Mouse (Mus musculus) midbrain, embryonic 16.5 days (tissue): Measurements from ENCODE around the gene Cops9. TPM values are rescaled to one million over a fixed set of nuclear protein-coding genes. Genes with fewer than 3 reads are reported as not detected.
A peak's percentile ranks its signal among the peaks of the same experiment; 100 is the strongest.

Source experiments
- ATAC-seq: fragments of 200-750 bp; cut with Nextera tagmentation; 2 replicates; pipeline ENCODE4 v1.8.0; 2017; ENCODE audit warnings: moderate TSS enrichment
- H3K27ac ChIP-seq: fragments of 300-500 bp; sonication (generic); 2 replicates; pipeline ENCODE4 v1.5.1; 2014; ENCODE audit warnings: mild to moderate bottlenecking, low read length, mixed read lengths
- H3K27me3 ChIP-seq: fragments of 300-500 bp; sonication (generic); 2 replicates; pipeline ENCODE4 v1.6.1; 2014; ENCODE audit warnings: low read depth, low read length, mixed read lengths; ENCODE audit not compliant: control insufficient read depth, insufficient read depth
- H3K36me3 ChIP-seq: fragments of 300-500 bp; sonication (generic); 2 replicates; pipeline ENCODE4 v1.6.1; 2014; ENCODE audit warnings: mild to moderate bottlenecking, low read length, moderate library complexity, mixed read lengths; ENCODE audit not compliant: control insufficient read depth, insufficient read depth
- H3K4me1 ChIP-seq: fragments of 300-500 bp; sonication (generic); 2 replicates; pipeline ENCODE4 v1.6.1; 2014; ENCODE audit warnings: mild to moderate bottlenecking, low read length, mixed read lengths; ENCODE audit not compliant: control insufficient read depth, insufficient read depth
- H3K4me2 ChIP-seq: fragments of 300-500 bp; sonication (generic); 2 replicates; pipeline ENCODE4 v1.6.1; 2014; ENCODE audit warnings: mild to moderate bottlenecking, low read length, mixed read lengths
- H3K4me3 ChIP-seq: fragments of 300-500 bp; sonication (generic); 2 replicates; pipeline ENCODE4 v1.5.1; 2014; ENCODE audit warnings: low read depth, mild to moderate bottlenecking, low read length, moderate library complexity, mixed read lengths
- H3K9ac ChIP-seq: fragments of 300-500 bp; sonication (generic); 2 replicates; pipeline ENCODE4 v1.6.1; 2014; ENCODE audit warnings: low read depth, low read length, mixed read lengths
- H3K9me3 ChIP-seq: fragments of 300-500 bp; sonication (generic); replicated peaks from 2 replicates; pipeline ENCODE4 v1.6.1; 2014; ENCODE audit warnings: mild to moderate bottlenecking, low read length, mixed read lengths; ENCODE audit not compliant: control insufficient read depth, poor library complexity, severe bottlenecking
- WGBS: fragments of 180-500 bp; shearing (Covaris S2); extraction: QIAGEN DNeasy Blood & Tissue Kit; methylation state at CpG from one replicate; pipeline ENCODE4 v1.1.7; 2014; 5-methylcytosine and 5-hydroxymethylcytosine counted together
- polyA plus RNA-seq: library from polyadenylated mRNA; unstranded; fragments of >200 nt; fragmentation: Nextera tagmentation; extraction: Ambion mirVana; gene quantifications from 2 replicates; pipeline ENCODE4 v1.2.1, GENCODE M21; 2015

Cops9 gene
- polyA plus RNA-seq, 1 experiment from 2014 or later, result 521 TPM

- H3K27ac ChIP-seq, result no peak within 1 kb of the TSS
- no peak within 1 kb of the TSS for H3K4me2 ChIP-seq
Measured at GRCm38 (mm10) chr1:92648673-92649072, 6.9 kb upstream of the Cops9 start, which contains the start of gene Otos. TSS of gene Otos (minus strand) at chr1:92648841.

DNA sequence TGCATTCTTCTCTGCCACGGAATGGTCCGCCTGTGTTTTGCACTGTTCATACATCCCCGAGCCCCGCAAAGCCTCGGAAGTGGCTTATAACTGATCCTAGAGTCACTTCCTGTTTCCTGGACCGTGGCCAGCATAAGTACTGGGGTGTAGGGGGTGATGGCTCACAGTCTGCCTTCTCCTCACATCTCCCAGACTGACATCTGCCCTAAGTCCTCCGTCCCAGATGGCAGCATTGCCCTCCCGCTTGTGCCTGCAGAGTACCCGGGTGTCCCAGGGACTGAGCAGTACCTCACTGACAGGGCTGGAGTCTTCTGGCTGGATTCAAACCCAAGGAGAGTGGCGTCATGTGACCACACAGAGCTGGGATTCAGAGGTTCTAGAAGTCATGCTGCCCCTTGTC, 6.4 kb upstream of the Cops9 start:
- 49% methylated on average over 10 of the region's 10 CpGs for WGBS
- ATAC-seq, result no peak
- Histone ChIP-seq H3K27ac (no peak overlapping the region), H3K9ac (no peak overlapping the region), H3K4me2 (no peak overlapping the region), H3K9me3 (no peaks in the 10 kb centered on the region), H3K36me3 (no peaks in the 10 kb centered on the region), H3K27me3 (no peaks in the 10 kb centered on the region), H3K4me3 (no peak overlapping the region), H3K4me1 (no peaks in the 10 kb centered on the region)

More at GRCm38 (mm10) chr1:92648673-92649072, 6.9 kb upstream of the Cops9 start, which contains the start of gene Otos:
- H3K9me3 ChIP-seq, result no peaks in the 10 kb centered on the region
- H3K36me3 ChIP-seq, result no peaks in the 10 kb centered on the region
- H3K27me3 ChIP-seq, result no peaks in the 10 kb centered on the region
- ATAC-seq, result no peak
- WGBS, result 25% methylated on average over 8 of the region's 8 CpGs
- no peaks in the 10 kb centered on the region for H3K4me1 ChIP-seq
- H3K9ac ChIP-seq, result no peak within 1 kb of the TSS
- H3K4me3 ChIP-seq, result no peak within 1 kb of the TSS

GRCm38 (mm10) chr1:92647752-92648151, 6.0 kb upstream of the Cops9 start:
- Histone ChIP-seq H3K4me2 (no peak overlapping the region), H3K4me1 (0 out of 2 replicates have a peak, but pooled peaks cover under 1% of the 10 kb centered on the region), H3K9ac (no peak overlapping the region), H3K27ac (no peak overlapping the region), H3K36me3 (no peaks in the 10 kb centered on the region), H3K9me3 (no peaks in the 10 kb centered on the region), H3K27me3 (no peaks in the 10 kb centered on the region), H3K4me3 (no peak overlapping the region)
- ATAC-seq, result 0 out of 2 replicates have a peak, but pooled peaks have one; percentile 18
- 6% methylated on average over 8 of the region's 8 CpGs for WGBS

DNA sequence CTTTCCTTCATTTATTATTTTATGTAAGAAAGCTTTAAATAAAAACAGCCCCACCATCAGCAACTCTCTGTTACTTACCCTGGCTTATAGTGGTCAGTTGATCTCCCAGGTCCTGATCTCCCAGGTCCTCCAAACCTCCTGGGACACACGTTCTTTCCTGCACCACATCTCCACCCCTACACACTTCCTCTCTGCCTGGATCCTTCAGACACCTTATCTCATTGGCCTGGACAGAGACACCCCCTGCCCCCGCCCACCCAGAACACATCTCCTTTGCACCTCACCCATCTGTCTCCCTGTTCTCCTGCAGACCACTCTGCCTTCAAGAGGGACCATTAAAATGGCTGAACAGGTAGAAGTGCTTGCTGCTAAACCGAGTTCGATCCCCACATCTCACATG, 5.2 kb upstream of the Cops9 start:
- no peak for ATAC-seq
- Histone ChIP-seq H3K36me3 (no peaks in the 10 kb centered on the region), H3K9me3 (no peaks in the 10 kb centered on the region), H3K4me2 (no peak overlapping the region), H3K4me3 (no peak overlapping the region), H3K27ac (no peak overlapping the region), H3K27me3 (no peaks in the 10 kb centered on the region), H3K9ac (no peak overlapping the region), H3K4me1 (peaks cover 7% of the 10 kb centered on the region)
- WGBS, result 76% methylated on average over 4 of the region's 4 CpGs

DNA sequence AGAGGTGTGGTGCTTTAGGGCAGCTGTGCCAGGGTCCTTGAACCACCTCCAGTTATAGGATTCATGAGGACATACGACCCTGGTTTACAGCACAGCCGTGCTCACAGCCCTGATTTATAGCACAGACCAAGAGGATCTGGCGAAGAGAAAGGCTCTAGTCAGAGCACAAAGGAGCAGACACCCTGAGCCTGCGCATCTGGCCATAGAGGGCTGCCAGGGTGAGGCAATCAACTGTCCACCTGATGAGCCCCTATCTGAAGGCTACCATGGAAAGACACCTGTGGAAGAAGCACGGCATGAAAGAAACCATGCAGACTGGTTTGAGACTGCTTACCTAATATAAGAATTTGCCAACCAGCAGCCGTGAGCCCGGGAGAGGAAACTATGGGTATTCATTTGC, 4.8 kb upstream of the Cops9 start:
- Histone ChIP-seq H3K27ac (no peak overlapping the region), H3K27me3 (no peaks in the 10 kb centered on the region), H3K4me1 (peaks cover 7% of the 10 kb centered on the region), H3K9ac (no peak overlapping the region), H3K9me3 (no peaks in the 10 kb centered on the region), H3K4me2 (no peak overlapping the region), H3K36me3 (no peaks in the 10 kb centered on the region), H3K4me3 (no peak overlapping the region)
- ATAC-seq, result no peak
- WGBS, result 85% methylated on average over 7 of the region's 7 CpGs

DNA sequence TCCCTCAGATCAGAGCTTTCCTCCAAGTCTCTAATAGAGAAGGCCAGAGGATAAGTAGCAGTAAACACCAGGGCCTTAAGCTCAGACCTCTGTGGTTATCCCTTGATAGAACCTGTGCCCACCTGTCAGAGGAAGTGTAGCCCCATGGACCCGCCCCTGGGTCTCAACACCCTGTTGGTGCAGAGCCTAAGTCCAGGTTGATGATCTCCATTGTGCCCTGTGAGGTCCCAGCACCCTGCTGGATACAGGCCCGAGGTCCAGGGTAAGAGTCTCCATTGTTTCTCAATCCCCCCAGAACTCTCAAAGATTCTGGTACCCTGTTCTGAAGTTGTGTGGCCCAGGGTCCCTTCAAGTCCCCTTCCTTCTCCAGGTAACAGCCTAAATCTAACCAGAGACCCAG, 4.3 kb upstream of the Cops9 start:
- Histone ChIP-seq H3K36me3 (no peaks in the 10 kb centered on the region), H3K9ac (no peak overlapping the region)
- 52% methylated on average over 2 of the region's 2 CpGs for WGBS

GRCm38 (mm10) chr1:92644916-92645315, 3.1 kb upstream of the Cops9 start:
- H3K4me2 ChIP-seq, result no peak overlapping the region
- H3K4me3 ChIP-seq, result no peak overlapping the region
- no peaks in the 10 kb centered on the region for H3K27me3 ChIP-seq
- H3K9me3 ChIP-seq, result no peaks in the 10 kb centered on the region
- H3K27ac ChIP-seq, result no peak overlapping the region
- no peak overlapping the region for H3K9ac ChIP-seq
- H3K36me3 ChIP-seq, result no peaks in the 10 kb centered on the region
- ATAC-seq, result no peak
- peaks cover 19% of the 10 kb centered on the region for H3K4me1 ChIP-seq
- WGBS, result 76% methylated on average over 5 of the region's 5 CpGs

More for the DNA sequence above, 4.3 kb upstream of the Cops9 start:
- H3K4me3 ChIP-seq, result no peak overlapping the region
- no peak for ATAC-seq
- H3K4me2 ChIP-seq, result no peak overlapping the region
- no peak overlapping the region for H3K27ac ChIP-seq
- no peaks in the 10 kb centered on the region for H3K9me3 ChIP-seq
- peaks cover 8% of the 10 kb centered on the region for H3K4me1 ChIP-seq
- H3K27me3 ChIP-seq, result no peaks in the 10 kb centered on the region

DNA sequence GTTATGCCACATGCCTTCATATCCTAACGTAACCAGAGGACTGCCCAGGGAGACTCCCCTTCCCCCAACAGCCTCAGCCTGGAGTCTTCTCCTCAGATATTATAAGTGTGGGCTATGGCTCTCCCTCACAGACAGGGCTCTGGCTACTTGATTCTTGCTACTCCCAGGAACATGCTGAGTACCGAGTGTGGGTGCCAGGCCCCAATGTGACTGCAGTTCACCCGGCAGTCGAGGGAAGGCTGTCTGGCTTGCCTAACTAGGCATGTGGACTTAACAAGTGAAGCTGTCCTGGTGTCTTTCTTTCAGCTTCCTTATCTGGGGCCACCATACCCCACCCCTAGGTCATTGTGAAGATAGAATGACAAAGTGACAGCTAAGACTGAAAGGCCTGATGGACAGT, 1.9 kb upstream of the Cops9 start:
- Histone ChIP-seq H3K4me3 (no peak overlapping the region), H3K27me3 (no peaks in the 10 kb centered on the region), H3K9ac (no peak overlapping the region), H3K27ac (no peak overlapping the region), H3K4me2 (no peak overlapping the region), H3K36me3 (no peaks in the 10 kb centered on the region), H3K9me3 (no peaks in the 10 kb centered on the region), H3K4me1 (peaks cover 19% of the 10 kb centered on the region)
- no peak for ATAC-seq
- 84% methylated on average over 4 of the region's 4 CpGs for WGBS

DNA sequence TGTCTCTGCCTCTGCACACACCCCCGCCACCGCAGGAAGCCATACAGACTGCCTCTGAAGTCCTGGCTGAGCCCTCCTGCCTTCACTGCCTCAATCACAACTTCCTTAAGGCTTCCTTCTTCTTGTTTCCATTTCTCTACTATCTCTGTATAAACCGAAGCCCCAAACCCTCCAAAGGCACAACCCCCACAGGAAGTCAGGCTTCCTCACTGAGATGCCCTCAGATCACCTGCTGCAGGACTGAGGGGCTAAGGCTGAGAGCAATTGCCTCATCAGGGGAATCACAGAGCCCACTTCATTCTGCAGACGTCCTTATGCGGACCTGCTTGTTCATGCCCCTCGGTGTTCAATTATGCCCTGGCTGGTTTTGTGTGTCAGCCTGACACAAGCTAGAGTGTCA, 1.4 kb downstream of the Cops9 start:
- no peak overlapping the region for H3K27ac ChIP-seq
- WGBS, result 94% methylated on average over 6 of the region's 6 CpGs
- H3K4me1 ChIP-seq, result peaks cover 19% of the 10 kb centered on the region
- H3K9me3 ChIP-seq, result no peaks in the 10 kb centered on the region
- ATAC-seq, result no peak
- no peaks in the 10 kb centered on the region for H3K27me3 ChIP-seq
- H3K36me3 ChIP-seq, result peaks cover 16% of the 10 kb centered on the region
- H3K9ac ChIP-seq, result 0 out of 2 replicates have a peak overlapping the region, but pooled peaks have one; percentile 12
- peak overlapping the region; percentile 95 for H3K4me2 ChIP-seq
- H3K4me3 ChIP-seq, result peak overlapping the region; percentile 87; the same call in 1 of the 2 replicates
